Mouse (Mus musculus) midbrain, embryonic 12.5 days (tissue): ENCODE measurements around the gene Ctnna2. TPM values are rescaled to one million over a fixed set of nuclear protein-coding genes. Genes with fewer than 3 reads are reported as not detected.

ENCODE experiments used
- ATAC-seq: fragments of 200-750 bp; cut with Nextera tagmentation; 2 replicates; pipeline ENCODE4 v1.8.0; 2017; ENCODE audit warnings: low read depth, moderate TSS enrichment, moderate library complexity; ENCODE audit not compliant: low FRiP score
- H3K27ac ChIP-seq: fragments of 300-500 bp; sonication (generic); replicated peaks from 2 replicates; pipeline ENCODE4 v1.5.1; 2016; ENCODE audit warnings: mild to moderate bottlenecking
- H3K27me3 ChIP-seq: fragments of 300-500 bp; sonication (generic); 2 replicates; pipeline ENCODE4 v1.6.1; 2016; ENCODE audit warnings: mild to moderate bottlenecking
- H3K36me3 ChIP-seq: fragments of 300-500 bp; sonication (generic); 2 replicates; pipeline ENCODE4 v1.6.1; 2016
- H3K4me1 ChIP-seq: fragments of 300-500 bp; sonication (generic); 2 replicates; pipeline ENCODE4 v1.6.1; 2016
- H3K4me2 ChIP-seq: fragments of 300-500 bp; sonication (generic); replicated peaks from 2 replicates; pipeline ENCODE4 v1.6.1; 2016; ENCODE audit warnings: mild to moderate bottlenecking, moderate library complexity
- H3K4me3 ChIP-seq: fragments of 300-500 bp; sonication (generic); 2 replicates; pipeline ENCODE4 v1.5.1; 2016; ENCODE audit warnings: mild to moderate bottlenecking
- H3K9ac ChIP-seq: fragments of 300-500 bp; sonication (generic); replicated peaks from 2 replicates; pipeline ENCODE4 v1.6.1; 2016; ENCODE audit warnings: mild to moderate bottlenecking, moderate library complexity
- H3K9me3 ChIP-seq: fragments of 300-500 bp; sonication (generic); 2 replicates; pipeline ENCODE4 v1.6.1; 2016; ENCODE audit warnings: mild to moderate bottlenecking
- WGBS: fragments of 180-500 bp; shearing (Covaris S2); methylation state at CpG from one replicate; pipeline ENCODE4 v1.1.7; 2016; 5-methylcytosine and 5-hydroxymethylcytosine counted together
- polyA plus RNA-seq: library from polyadenylated mRNA; unstranded; fragments of >200 nt; fragmentation: Nextera tagmentation; extraction: Ambion mirVana; gene quantifications from 2 replicates; pipeline ENCODE4 v1.2.1, GENCODE M21; 2016

The Ctnna2 gene
- 77.6 and 82.0 TPM in 2 replicates for polyA plus RNA-seq

DNA sequence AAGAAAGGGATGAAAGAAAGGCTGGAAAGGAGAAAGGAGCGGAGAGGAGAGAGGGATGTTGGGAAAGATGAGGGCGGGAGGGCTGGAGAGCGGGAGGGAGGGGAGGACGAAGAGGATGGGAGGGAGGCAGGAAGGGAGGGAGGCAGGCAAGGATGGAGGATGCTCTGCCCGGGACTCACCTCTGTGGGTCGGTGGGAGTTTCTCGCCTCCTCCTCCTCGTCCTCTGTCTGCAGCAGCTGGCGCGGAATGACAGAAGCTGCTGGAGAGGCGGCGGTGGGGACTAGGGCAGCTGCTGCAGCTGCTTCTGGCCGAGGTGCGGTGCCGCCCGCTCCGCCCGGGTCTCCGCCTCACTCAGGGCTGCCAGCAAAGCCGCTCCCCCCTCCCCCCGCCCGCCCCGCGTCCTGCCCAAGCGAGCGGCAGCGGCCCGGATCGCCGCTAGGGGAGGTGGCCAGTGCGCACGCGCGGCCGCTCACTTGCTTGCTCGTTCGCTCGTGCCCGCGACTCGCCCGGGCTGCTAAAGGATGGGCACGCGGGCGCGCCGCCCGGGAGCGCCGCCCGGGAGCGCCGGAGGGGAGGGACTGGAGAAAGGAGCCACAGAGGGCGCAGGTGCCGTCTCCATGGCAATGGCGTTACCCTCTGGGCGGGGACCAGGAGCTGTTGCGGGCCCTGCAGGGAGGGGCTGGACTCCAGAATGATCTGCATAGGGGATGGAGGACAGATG lies at the start of gene Ctnna2:
Ctnna2 (minus strand) TSS at position 459 of the 721 bp plus-strand sequence.
- Histone ChIP-seq H3K9me3 (no peaks in the 10 kb centered on the region), H3K4me3 (peak within 1 kb of the TSS; percentile 64), H3K27ac (peak within 1 kb of the TSS; percentile 94), H3K4me1 (peaks cover 26% of the 10 kb centered on the region), H3K4me2 (peak within 1 kb of the TSS; percentile 57), H3K27me3 (no peaks in the 10 kb centered on the region), H3K9ac (peak within 1 kb of the TSS; percentile 78), H3K36me3 (no peaks in the 10 kb centered on the region)
- under 1% methylated on average over 34 of the region's 58 CpGs for WGBS
- ATAC-seq: peak; percentile 98

- peak; percentile 11; the same call in 1 of the 2 replicates for ATAC-seq
These were observed 896 bp upstream of the Ctnna2 start for GRCm38 (mm10) chr6:77980137-77981052.

DNA sequence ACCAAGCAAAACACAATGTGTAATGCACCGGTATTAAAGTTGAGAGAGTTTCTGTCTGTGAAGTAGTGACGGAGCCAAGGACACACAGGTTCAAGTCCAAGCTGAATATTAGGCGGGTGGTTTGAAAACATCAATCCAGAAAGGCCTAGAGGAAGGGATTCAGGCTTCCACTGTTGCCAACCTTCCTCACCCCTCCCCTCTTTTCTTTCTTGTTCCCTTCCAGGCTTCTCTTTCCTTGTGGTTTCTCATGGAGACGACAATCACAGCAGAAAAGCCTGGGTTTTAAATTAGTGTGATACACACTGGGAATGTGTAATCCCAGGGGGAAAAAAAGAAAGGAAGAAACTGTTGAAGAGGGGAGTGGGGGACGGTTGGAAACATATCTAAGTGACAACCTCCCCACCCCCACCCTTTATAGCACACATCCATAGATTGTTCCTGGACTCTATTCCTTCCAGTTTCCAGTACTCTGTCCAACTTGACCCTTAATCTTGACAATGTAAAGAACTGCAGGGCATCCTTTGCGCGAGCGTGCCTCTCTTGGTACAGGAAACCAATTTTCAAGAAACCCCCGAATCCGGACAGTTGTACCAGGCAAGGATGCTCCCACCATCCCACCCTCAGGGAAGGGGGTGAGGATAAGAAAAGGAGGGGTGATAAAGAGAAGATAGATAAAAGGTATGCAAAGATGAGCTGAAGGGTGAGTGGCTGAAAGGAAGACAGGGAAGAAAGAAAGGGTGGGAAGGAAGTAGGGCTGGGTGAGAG lies 841 bp downstream of the Ctnna2 start:
- WGBS: 13% methylated on average over 10 of the region's 10 CpGs

More at GRCm38 (mm10) chr6:77980137-77981052, 896 bp upstream of the Ctnna2 start:
- no peak overlapping the region; the same call in 1 of the 2 replicates for H3K9ac ChIP-seq
- H3K4me1 ChIP-seq: peaks cover 26% of the 10 kb centered on the region
- 13% methylated on average over 15 of the region's 15 CpGs for whole genome bisulfite sequencing
- H3K27me3 ChIP-seq: no peaks in the 10 kb centered on the region
- peak overlapping the region; percentile 64 for H3K4me3 ChIP-seq
- H3K9me3 ChIP-seq: no peaks in the 10 kb centered on the region
- H3K4me2 ChIP-seq: peak overlapping the region; percentile 57
- peak overlapping the region; percentile 94 for H3K27ac ChIP-seq
- H3K36me3 ChIP-seq: no peaks in the 10 kb centered on the region

DNA sequence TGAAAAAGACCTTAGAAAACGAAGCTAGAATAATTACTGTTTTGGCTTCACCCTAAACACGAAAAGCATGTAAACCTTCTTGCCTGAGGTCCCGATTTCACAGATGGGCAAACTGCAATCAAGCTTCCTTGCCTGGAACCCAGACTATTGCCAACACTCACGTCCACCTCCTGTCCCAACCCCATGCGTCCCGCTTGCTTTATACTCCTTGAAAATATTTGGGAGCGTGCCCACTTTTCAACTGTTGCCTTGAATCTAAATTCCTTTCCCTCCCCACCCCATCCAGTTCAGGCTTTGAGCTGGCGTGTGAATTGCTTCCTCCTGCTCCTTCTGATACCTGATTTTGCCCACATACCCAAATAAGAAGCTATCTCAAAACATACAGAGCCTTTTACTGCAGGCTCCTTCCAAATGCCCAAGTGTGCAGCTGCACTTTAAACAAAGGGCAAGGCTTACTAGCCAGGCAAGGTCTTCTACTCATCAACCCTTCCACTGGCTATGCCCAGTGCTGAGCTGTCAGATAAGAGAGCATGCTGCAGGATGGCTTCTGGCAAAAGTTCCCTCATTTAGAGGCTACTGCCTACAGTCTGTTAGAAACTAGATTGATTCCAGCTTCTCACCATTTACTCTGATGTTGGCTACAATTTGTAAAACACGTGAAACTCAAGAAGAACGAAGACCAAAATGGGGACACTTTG lies 8.8 kb downstream of the Ctnna2 start:
- H3K36me3 ChIP-seq: no peaks in the 10 kb centered on the region
- H3K27me3 ChIP-seq: no peaks in the 10 kb centered on the region
- H3K4me3 ChIP-seq: no peak overlapping the region
- no peak overlapping the region for H3K9ac ChIP-seq
- H3K27ac ChIP-seq: no peak overlapping the region
- H3K4me1 ChIP-seq: peaks cover 18% of the 10 kb centered on the region
- WGBS: 77% methylated on average over 10 of the region's 10 CpGs
- H3K9me3 ChIP-seq: no peaks in the 10 kb centered on the region
- no peak overlapping the region for H3K4me2 ChIP-seq
- no peak for ATAC-seq

More for the DNA sequence above, 841 bp downstream of the Ctnna2 start:
- ATAC-seq: peak; percentile 28
- Histone ChIP-seq H3K27ac (peak overlapping the region; percentile 94), H3K4me3 (peak overlapping the region; percentile 64), H3K9ac (peak overlapping the region; percentile 78), H3K27me3 (no peaks in the 10 kb centered on the region), H3K9me3 (no peaks in the 10 kb centered on the region), H3K4me2 (peak overlapping the region; percentile 57), H3K4me1 (peaks cover 26% of the 10 kb centered on the region), H3K36me3 (no peaks in the 10 kb centered on the region)

DNA sequence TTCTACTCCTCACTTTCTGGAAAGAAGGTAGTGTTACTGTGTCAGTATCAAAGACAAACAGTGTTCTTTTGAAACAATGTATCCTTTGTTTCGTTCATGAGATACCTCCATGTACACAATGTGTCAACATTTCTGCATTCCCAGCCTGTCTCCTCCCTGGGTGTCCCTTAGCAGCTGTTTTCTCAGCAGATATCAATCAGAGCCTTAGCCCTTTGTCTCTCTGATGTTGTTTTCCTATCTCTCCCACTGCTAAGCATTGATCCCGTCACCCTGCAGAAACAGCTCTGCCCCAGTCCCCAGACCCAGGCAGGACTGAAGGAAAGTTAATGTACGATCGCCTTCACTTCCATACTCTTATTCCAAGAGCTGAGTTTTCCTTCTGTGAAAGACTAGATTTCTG lies 9.7 kb downstream of the Ctnna2 start:
- H3K4me2 ChIP-seq: no peak overlapping the region
- no peaks in the 10 kb centered on the region for H3K36me3 ChIP-seq
- 42% methylated on average over 4 of the region's 4 CpGs for whole genome bisulfite sequencing
- no peak for ATAC-seq
- H3K27me3 ChIP-seq: no peaks in the 10 kb centered on the region
- H3K4me3 ChIP-seq: no peak overlapping the region
- H3K27ac ChIP-seq: no peak overlapping the region
- peaks cover 18% of the 10 kb centered on the region for H3K4me1 ChIP-seq
- H3K9ac ChIP-seq: no peak overlapping the region
- no peaks in the 10 kb centered on the region for H3K9me3 ChIP-seq

GRCm38 (mm10) chr6:77962011-77962410 lies 17.5 kb downstream of the Ctnna2 start:
- no peak overlapping the region for H3K4me3 ChIP-seq
- H3K36me3 ChIP-seq: no peaks in the 10 kb centered on the region
- no peaks in the 10 kb centered on the region for H3K27me3 ChIP-seq
- no peak overlapping the region for H3K27ac ChIP-seq
- no peak overlapping the region for H3K9ac ChIP-seq
- H3K4me2 ChIP-seq: no peak overlapping the region
- ATAC-seq: no peak
- peaks cover 4% of the 10 kb centered on the region; the same call in 1 of the 2 replicates for H3K4me1 ChIP-seq
- H3K9me3 ChIP-seq: no peaks in the 10 kb centered on the region
- WGBS: 79% methylated on average over 1 of the region's 1 CpGs

DNA sequence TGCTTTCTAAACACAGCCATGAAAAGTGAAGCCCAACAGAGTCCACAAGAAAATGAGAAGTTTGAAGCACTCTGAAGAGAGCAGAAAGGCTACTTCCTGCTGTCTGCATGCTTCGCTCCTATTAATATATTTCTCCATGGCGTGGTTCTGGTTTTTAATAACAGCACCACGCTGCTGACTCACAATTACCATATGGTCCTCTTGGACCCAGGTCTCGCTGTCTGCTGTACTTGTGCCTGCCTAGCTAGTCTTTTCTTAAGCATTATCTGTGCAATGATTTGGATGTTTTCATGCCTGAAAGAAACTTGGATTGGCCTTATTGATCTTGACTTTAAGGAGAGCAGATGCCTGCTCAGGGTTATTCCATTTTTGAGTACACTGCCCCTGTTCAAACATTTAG lies 28.2 kb downstream of the Ctnna2 start:
- no peaks in the 10 kb centered on the region for H3K36me3 ChIP-seq
- no peak overlapping the region for H3K9ac ChIP-seq
- H3K4me3 ChIP-seq: no peak overlapping the region
- peaks cover 8% of the 10 kb centered on the region; the same call in 1 of the 2 replicates for H3K4me1 ChIP-seq
- H3K27me3 ChIP-seq: no peaks in the 10 kb centered on the region
- ATAC-seq: no peak
- no peak overlapping the region for H3K4me2 ChIP-seq
- WGBS: 74% methylated on average over 4 of the region's 4 CpGs
- H3K9me3 ChIP-seq: no peaks in the 10 kb centered on the region
- no peak overlapping the region for H3K27ac ChIP-seq

GRCm38 (mm10) chr6:77950690-77951089 lies 28.8 kb downstream of the Ctnna2 start:
- ATAC-seq: no peak
- H3K9ac ChIP-seq: no peak overlapping the region
- H3K27ac ChIP-seq: no peak overlapping the region
- H3K27me3 ChIP-seq: no peaks in the 10 kb centered on the region
- no peaks in the 10 kb centered on the region for H3K36me3 ChIP-seq
- H3K4me3 ChIP-seq: no peak overlapping the region
- peaks cover 8% of the 10 kb centered on the region; the same call in 1 of the 2 replicates for H3K4me1 ChIP-seq
- H3K9me3 ChIP-seq: no peaks in the 10 kb centered on the region
- 84% methylated on average over 2 of the region's 2 CpGs for WGBS
- no peak overlapping the region for H3K4me2 ChIP-seq

DNA sequence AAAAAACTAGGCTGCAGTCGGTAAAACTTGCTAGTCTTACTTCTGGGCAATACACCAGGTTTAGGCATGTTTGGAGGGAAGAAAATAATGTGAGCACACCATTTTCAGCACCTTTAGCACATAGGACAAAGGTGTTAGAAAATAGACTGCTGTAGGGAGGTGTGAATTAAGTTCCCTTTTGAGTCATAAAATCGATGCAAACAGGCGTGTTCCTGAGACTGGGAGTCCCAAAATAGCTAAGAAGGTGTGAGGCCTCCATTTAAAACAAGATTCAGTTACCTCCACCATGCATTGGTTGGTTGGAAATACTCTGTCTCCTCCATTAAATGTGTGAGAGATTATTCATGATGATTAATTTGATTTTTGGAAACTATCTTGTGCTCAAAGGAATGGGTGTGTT lies 50.1 kb downstream of the Ctnna2 start:
- Histone ChIP-seq H3K36me3 (no peaks in the 10 kb centered on the region), H3K4me1 (no peaks in the 10 kb centered on the region), H3K27ac (no peak overlapping the region), H3K9ac (no peak overlapping the region), H3K27me3 (no peaks in the 10 kb centered on the region), H3K4me2 (no peak overlapping the region), H3K9me3 (no peaks in the 10 kb centered on the region), H3K4me3 (no peak overlapping the region)
- 84% methylated on average over 3 of the region's 3 CpGs for WGBS
- no peak for ATAC-seq

DNA sequence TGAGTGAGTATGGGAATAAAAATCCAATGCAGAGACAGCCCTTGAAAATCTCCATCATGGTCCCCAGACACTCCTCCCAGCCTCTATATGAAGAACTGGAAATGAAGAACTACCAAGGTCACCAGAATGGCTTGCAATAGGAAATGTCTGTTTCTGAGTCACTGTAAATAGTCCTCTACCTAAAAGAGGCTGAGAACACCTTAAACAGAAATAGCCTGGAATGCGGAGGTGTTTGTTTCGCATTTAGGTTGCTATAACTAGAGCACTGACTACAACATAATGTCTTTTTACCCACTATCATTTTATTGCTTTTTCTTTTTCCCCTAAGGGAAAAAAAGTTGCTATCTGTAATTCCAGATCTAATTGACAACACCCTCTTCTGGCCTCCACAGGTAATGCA lies 106.3 kb downstream of the Ctnna2 start:
- no peaks in the 10 kb centered on the region for H3K4me1 ChIP-seq
- no peaks in the 10 kb centered on the region for H3K36me3 ChIP-seq
- H3K27me3 ChIP-seq: no peaks in the 10 kb centered on the region
- no peak overlapping the region for H3K4me2 ChIP-seq
- no peak for ATAC-seq
- no peak overlapping the region for H3K4me3 ChIP-seq
- no peaks in the 10 kb centered on the region for H3K9me3 ChIP-seq
- H3K27ac ChIP-seq: no peak overlapping the region
- no peak overlapping the region for H3K9ac ChIP-seq
- WGBS: 94% methylated on average over 2 of the region's 2 CpGs

DNA sequence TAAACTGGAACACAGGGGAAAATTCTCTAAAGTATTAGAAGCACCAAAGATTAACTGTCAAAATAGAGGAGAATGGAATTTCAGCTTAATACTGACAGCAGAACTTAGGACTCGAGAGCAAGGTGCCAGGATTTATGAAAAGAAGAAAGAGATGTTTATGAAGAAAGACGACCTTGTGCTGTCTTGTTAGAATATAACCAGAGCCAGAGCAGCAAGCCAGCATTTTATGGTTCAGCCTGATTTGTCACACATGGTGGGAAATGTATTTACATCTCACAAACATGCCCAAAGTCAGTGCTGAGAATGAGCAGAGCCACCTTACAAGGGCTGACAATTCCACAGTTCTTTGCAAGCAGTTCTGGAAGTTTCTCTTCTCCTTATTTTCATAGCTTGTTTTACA lies 110.2 kb downstream of the Ctnna2 start:
- Histone ChIP-seq H3K9me3 (no peaks in the 10 kb centered on the region), H3K27ac (no peak overlapping the region), H3K4me2 (no peak overlapping the region), H3K9ac (no peak overlapping the region), H3K27me3 (no peaks in the 10 kb centered on the region), H3K4me3 (no peak overlapping the region), H3K36me3 (no peaks in the 10 kb centered on the region), H3K4me1 (no peaks in the 10 kb centered on the region)
- no peak for ATAC-seq
- 56% methylated on average over 2 of the region's 2 CpGs for WGBS
